Mouse (Mus musculus) neural tube, embryonic 12.5 days (tissue): Measurements from ENCODE around the gene Scel. TPM values are rescaled to one million over a fixed set of nuclear protein-coding genes. Genes with fewer than 3 reads are reported as not detected.

Experiments
- ATAC-seq: fragments of 200-750 bp; cut with Nextera tagmentation; 2 replicates; pipeline ENCODE4 v1.8.0; 2017; ENCODE audit warnings: low read depth, mild to moderate bottlenecking, moderate TSS enrichment, moderate library complexity; ENCODE audit not compliant: low FRiP score
- H3K27ac ChIP-seq: fragments of 300-500 bp; sonication (generic); 2 replicates; pipeline ENCODE4 v1.5.1; 2016
- H3K27me3 ChIP-seq: fragments of 300-500 bp; sonication (generic); replicated peaks from 2 replicates; pipeline ENCODE4 v1.6.1; 2016; ENCODE audit warnings: mild to moderate bottlenecking
- H3K36me3 ChIP-seq: fragments of 300-500 bp; sonication (generic); 2 replicates; pipeline ENCODE4 v1.6.1; 2016; ENCODE audit warnings: mild to moderate bottlenecking
- H3K4me1 ChIP-seq: fragments of 300-500 bp; sonication (generic); 2 replicates; pipeline ENCODE4 v1.6.1; 2016
- H3K4me2 ChIP-seq: fragments of 300-500 bp; sonication (generic); replicated peaks from 2 replicates; pipeline ENCODE4 v1.6.1; 2016; ENCODE audit warnings: mild to moderate bottlenecking
- H3K4me3 ChIP-seq: fragments of 300-500 bp; sonication (generic); 2 replicates; pipeline ENCODE4 v1.5.1; 2016
- H3K9ac ChIP-seq: fragments of 300-500 bp; sonication (generic); 2 replicates; pipeline ENCODE4 v1.6.1; 2016; ENCODE audit warnings: mild to moderate bottlenecking
- H3K9me3 ChIP-seq: fragments of 300-500 bp; sonication (generic); 2 replicates; pipeline ENCODE4 v1.6.1; 2016; ENCODE audit warnings: mild to moderate bottlenecking
- WGBS: fragments of 180-500 bp; shearing (Covaris S2); methylation state at CpG from one replicate; pipeline ENCODE4 v1.1.7; 2016; 5-methylcytosine and 5-hydroxymethylcytosine counted together
- polyA plus RNA-seq: library from polyadenylated mRNA; unstranded; fragments of >200 nt; fragmentation: Nextera tagmentation; extraction: Ambion mirVana; gene quantifications from 2 replicates; pipeline ENCODE4 v1.2.1, GENCODE M21; 2016

Scel gene
- polyA plus RNA-seq, 1 experiment from 2014 or later, result 0.15 TPM

DNA sequence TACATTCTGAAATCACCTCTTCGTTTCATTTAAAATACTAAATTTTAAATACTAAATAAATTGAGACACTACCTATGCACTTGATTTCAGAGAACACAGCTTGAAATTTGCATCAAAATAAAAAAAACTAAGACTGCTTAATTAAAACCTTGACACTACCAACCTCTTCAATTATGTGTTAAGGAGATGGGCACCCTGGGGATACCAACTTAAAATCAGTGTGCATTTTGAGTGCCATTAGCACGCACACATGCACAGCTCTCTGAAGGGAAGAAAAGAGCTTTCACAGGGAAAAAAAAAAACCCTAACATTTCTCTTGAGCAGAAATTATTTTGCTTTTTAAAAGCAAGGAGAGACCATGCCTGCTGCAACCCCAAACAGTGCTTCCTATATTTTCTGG is 134.8 kb downstream of the Scel start:
- H3K36me3 ChIP-seq, result no peaks in the 10 kb centered on the region
- ATAC-seq, result no peak
- no peak overlapping the region for H3K9ac ChIP-seq
- no peaks in the 10 kb centered on the region for H3K27me3 ChIP-seq
- H3K4me2 ChIP-seq, result no peak overlapping the region
- H3K4me3 ChIP-seq, result no peak overlapping the region
- WGBS, result 47% methylated on average over 2 of the region's 2 CpGs
- H3K9me3 ChIP-seq, result no peaks in the 10 kb centered on the region
- no peak overlapping the region for H3K27ac ChIP-seq
- H3K4me1 ChIP-seq, result peaks cover 19% of the 10 kb centered on the region

DNA sequence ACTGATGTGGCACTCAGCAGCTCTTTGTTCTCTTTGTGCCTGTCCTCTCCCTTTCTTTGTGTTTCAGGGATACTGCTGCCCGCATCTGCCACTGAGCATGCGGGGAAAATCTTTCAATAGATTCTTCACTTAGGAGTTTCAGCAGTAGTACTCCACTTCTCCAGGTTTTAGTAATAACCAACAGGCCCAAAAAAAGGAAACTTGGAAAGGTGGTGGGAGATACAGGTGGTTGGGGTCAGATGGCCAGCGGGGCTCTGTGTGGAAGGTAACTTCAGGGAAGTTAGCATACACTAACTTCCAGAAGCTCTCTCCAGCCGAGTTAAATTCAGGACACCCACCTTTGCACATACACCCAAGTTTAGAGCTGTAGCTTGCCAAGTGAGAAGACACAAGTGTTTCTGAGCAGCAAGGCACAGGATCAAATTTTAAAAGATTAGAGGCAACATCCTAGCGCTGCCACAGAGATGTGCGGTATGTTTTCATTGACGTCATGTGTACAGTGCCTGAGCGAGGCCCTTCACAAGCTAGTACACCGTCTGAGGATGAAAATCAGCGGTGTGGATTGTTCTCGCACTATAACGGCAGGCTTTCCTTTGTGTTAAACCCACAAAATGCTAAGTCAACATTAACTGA is 135.6 kb downstream of the Scel start:
- no peaks in the 10 kb centered on the region for H3K36me3 ChIP-seq
- no peaks in the 10 kb centered on the region for H3K9me3 ChIP-seq
- H3K4me1 ChIP-seq, result peaks cover 19% of the 10 kb centered on the region
- H3K27me3 ChIP-seq, result no peaks in the 10 kb centered on the region
- no peak overlapping the region for H3K27ac ChIP-seq
- no peak for ATAC-seq
- H3K4me2 ChIP-seq, result peak overlapping the region; percentile 32; the same call in 1 of the 2 replicates
- no peak overlapping the region for H3K9ac ChIP-seq
- WGBS, result 38% methylated on average over 12 of the region's 12 CpGs
- no peak overlapping the region for H3K4me3 ChIP-seq

DNA sequence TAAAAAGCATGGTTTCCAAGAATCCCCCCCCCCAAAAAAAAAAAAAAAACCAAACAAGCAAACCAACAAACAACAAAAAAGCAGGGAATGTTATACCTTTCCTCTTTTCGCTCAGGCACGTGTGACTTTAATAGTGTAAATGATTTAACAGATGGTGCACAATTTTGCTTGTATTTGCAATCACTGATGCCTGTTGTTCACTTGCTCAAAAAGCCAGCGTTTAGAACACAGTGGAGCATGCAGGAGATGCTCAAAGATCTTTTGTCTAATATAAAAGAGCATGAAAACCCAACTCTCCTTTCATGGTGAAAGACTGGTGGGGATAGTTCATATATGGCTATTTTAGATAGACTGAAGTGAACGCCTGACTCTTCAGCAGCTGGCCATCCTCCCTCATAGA is 136.2 kb downstream of the Scel start:
- no peak for ATAC-seq
- no peak overlapping the region; the same call in 1 of the 2 replicates for H3K27ac ChIP-seq
- WGBS, result 34% methylated on average over 4 of the region's 4 CpGs
- peaks cover 22% of the 10 kb centered on the region for H3K4me1 ChIP-seq
- no peaks in the 10 kb centered on the region for H3K27me3 ChIP-seq
- H3K36me3 ChIP-seq, result no peaks in the 10 kb centered on the region
- H3K9ac ChIP-seq, result no peak overlapping the region
- H3K4me3 ChIP-seq, result no peak overlapping the region
- H3K9me3 ChIP-seq, result no peaks in the 10 kb centered on the region
- peak overlapping the region; percentile 61 for H3K4me2 ChIP-seq

DNA sequence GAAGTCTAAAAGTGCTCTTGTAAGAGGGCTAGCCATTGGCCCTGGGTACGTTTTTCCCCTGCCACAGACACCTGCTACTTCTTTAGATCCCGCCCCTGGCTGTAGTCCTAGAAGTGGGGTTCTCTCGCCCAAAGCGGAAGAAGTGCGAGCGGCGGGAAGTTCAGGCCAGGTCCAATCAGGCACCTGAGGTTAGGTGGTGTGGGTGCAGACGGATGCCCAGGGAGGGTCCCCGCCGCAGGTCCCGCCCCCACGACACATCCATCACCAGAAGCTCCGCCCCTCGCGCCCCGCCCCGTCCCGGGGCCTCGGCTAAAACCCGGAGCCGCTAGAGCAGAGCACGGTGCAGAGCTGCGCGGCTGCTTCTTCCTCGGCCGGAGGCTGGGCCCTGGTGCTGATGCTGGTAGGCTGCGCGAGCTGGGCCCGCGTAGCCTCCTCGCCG is 136.8 kb downstream of the Scel start, which contains the start of gene Slain1:
Slain1 (plus strand) TSS at position 333 of the 439 bp plus-strand sequence.
- Histone ChIP-seq H3K9me3 (no peaks in the 10 kb centered on the region), H3K9ac (peak within 1 kb of the TSS; percentile 97), H3K27me3 (no peaks in the 10 kb centered on the region), H3K27ac (peak within 1 kb of the TSS; percentile 97), H3K4me2 (peak within 1 kb of the TSS; percentile 61), H3K4me1 (peaks cover 22% of the 10 kb centered on the region), H3K36me3 (no peaks in the 10 kb centered on the region), H3K4me3 (peak within 1 kb of the TSS; percentile 98)
- ATAC-seq, result peak; percentile 97
- under 1% methylated on average over 32 of the region's 32 CpGs for WGBS

DNA sequence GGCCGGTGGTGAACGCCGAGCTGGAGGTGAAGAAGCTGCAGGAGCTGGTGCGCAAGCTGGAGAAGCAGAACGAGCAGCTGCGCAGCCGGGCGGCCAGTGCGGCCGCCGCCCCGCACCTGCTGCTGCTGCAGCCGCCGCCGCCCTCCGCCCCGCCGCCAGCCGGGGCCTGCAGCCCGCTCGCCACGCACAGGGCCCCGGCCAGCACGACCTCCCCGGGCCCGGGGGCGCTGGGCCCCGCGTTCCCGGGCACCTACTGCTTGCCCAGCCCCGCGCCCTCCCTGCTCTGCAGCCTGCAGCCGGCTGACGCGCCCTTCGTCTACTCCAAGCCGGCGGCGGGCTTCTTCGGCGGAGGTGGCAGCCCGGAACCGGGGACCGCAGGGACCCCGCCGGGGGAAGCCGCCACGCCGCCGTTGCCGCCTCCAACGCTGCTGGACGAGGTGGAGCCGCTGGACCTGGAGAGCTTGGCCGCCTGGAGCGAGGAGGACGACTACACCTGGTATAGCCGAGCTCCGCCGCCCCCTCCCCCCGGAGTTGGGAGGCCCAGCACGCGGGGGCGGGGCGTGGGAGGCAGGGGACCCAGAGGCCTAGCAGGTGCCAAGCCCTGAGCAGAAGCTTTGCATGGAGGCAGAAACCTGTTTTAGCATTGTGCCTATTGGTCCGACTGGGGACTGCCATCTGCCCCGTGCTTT is 137.4 kb downstream of the Scel start:
- Histone ChIP-seq H3K27ac (peak overlapping the region; percentile 97), H3K4me2 (peak overlapping the region; percentile 61), H3K27me3 (no peaks in the 10 kb centered on the region), H3K36me3 (no peaks in the 10 kb centered on the region), H3K4me1 (peaks cover 22% of the 10 kb centered on the region), H3K9me3 (no peaks in the 10 kb centered on the region), H3K4me3 (peak overlapping the region; percentile 98), H3K9ac (peak overlapping the region; percentile 97)
- under 1% methylated on average over 64 of the region's 67 CpGs for WGBS
- ATAC-seq, result peak; percentile 79

DNA sequence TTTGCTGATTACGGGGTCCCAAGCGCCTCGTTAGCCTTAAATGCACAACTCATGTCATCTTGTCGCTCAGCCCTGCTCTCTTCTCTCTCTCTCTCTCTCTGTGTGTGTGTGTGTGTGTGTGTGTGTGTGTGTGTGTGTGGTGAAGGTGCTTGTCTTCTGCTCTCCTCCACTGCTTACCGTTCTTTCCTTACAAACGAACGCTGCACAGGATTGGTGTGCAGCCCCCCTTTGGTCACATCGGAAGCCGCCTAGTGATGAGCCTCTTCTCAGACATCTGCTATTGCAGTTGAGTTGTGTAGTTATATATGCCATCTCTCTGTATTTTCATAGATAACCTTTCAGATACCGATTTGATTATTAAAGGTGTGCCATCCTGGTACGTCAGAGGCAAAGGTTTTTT is 138.0 kb downstream of the Scel start:
- Histone ChIP-seq H3K4me1 (peaks cover 22% of the 10 kb centered on the region), H3K4me3 (peak overlapping the region; percentile 98), H3K27me3 (no peaks in the 10 kb centered on the region), H3K27ac (peak overlapping the region; percentile 97; the same call in 1 of the 2 replicates), H3K9me3 (no peaks in the 10 kb centered on the region), H3K4me2 (peak overlapping the region; percentile 61), H3K36me3 (no peaks in the 10 kb centered on the region), H3K9ac (peak overlapping the region; percentile 97)
- 3% methylated on average over 11 of the region's 11 CpGs for WGBS
- ATAC-seq, result no peak; the same call in 1 of the 2 replicates

DNA sequence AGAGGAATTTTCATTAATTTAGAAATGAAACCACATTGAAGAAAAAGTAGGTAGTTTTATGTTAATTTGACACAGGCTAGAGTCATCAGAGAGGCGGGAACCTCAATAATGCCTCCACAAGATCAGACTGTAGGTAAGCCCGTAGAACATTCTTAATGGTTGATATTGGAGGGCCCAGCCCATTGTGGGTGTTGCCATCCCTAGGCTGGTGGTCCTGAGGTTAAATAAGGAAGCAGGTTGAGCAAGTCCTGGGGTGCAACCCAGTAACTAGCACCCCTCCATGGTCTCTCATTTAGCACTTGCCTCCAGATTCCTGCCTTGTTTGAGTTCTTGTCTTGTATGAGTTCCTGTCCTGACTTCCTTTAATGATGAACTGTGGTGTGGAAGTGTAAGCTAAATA is 138.4 kb downstream of the Scel start:
- H3K36me3 ChIP-seq, result no peaks in the 10 kb centered on the region
- no peak for ATAC-seq
- no peak overlapping the region for H3K27ac ChIP-seq
- no peaks in the 10 kb centered on the region for H3K27me3 ChIP-seq
- 34% methylated on average over 2 of the region's 2 CpGs for WGBS
- peak overlapping the region; percentile 97; the same call in 1 of the 2 replicates for H3K9ac ChIP-seq
- H3K9me3 ChIP-seq, result no peaks in the 10 kb centered on the region
- H3K4me3 ChIP-seq, result peak overlapping the region; percentile 98
- peaks cover 22% of the 10 kb centered on the region for H3K4me1 ChIP-seq
- H3K4me2 ChIP-seq, result peak overlapping the region; percentile 61

DNA sequence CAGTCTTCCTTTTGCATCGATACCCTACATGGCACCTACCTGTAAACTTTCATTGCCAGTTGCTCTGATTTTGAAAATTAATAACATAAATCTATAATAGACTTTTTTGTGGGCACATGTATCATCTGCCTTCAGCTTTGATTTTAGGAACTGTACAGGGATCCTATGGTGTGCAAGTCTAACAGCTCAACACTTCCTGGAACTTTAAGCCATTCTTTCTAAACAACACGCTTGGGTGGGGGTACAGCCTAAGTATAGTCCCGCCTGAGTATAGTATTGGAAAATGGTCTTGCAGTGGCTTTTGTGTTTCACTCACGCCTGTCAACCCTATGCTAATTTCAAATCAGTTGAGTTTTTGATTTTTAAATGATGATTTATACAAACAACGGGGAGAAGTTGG is 139.4 kb downstream of the Scel start:
- H3K27me3 ChIP-seq, result no peaks in the 10 kb centered on the region
- H3K36me3 ChIP-seq, result no peaks in the 10 kb centered on the region
- H3K9me3 ChIP-seq, result no peaks in the 10 kb centered on the region
- 91% methylated on average over 5 of the region's 5 CpGs for WGBS
- no peak overlapping the region for H3K4me3 ChIP-seq
- H3K27ac ChIP-seq, result no peak overlapping the region
- ATAC-seq, result no peak
- H3K4me1 ChIP-seq, result peaks cover 22% of the 10 kb centered on the region
- H3K4me2 ChIP-seq, result peak overlapping the region; percentile 61
- H3K9ac ChIP-seq, result no peak overlapping the region

DNA sequence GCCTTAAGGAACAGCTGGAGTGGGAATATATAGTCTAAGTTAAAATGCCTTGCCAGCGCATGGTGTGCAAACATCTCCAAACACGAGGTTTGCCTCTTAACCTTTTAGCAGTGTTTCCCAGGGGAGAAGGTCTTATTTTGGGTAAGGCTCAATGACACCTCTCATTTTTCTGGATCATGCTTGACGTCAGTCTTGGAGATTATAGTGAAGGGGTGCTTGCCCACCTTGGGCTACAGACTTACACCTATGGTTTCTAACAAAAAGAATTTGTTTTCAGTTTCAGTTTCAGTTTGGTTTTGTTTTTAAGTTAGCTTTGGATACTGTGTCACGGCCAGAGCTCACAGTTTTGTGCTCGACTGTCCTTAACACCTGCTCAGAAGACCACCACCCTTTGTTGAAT is 140.7 kb downstream of the Scel start:
- H3K9me3 ChIP-seq, result no peaks in the 10 kb centered on the region
- no peaks in the 10 kb centered on the region for H3K27me3 ChIP-seq
- ATAC-seq, result no peak
- no peak overlapping the region for H3K4me2 ChIP-seq
- no peak overlapping the region for H3K27ac ChIP-seq
- peaks cover 10% of the 10 kb centered on the region for H3K36me3 ChIP-seq
- peaks cover 22% of the 10 kb centered on the region for H3K4me1 ChIP-seq
- H3K9ac ChIP-seq, result no peak overlapping the region
- WGBS, result 68% methylated on average over 5 of the region's 5 CpGs
- H3K4me3 ChIP-seq, result no peak overlapping the region

DNA sequence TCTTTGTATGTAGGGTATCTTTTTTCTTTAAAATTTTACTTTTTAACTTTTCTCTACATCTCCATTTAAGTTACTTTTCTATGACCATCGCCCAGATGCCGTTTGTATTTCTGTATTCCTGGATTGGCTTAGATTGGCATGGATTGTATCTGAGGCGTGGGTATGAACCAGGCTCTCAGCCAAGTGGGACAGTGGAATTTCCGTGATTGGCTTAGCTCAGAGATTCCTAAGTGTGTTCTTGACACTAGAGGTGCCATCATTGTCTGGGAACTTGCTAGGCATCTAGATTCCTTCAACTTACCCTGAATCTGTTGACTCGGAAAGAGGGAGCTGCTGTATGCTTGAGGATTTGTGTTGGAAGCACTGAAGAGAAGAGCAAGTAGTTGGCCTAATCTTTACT is 142.3 kb downstream of the Scel start:
- H3K9ac ChIP-seq, result no peak overlapping the region
- WGBS, result 81% methylated on average over 5 of the region's 5 CpGs
- no peak overlapping the region for H3K4me2 ChIP-seq
- H3K9me3 ChIP-seq, result no peaks in the 10 kb centered on the region
- no peaks in the 10 kb centered on the region for H3K27me3 ChIP-seq
- H3K36me3 ChIP-seq, result peaks cover 10% of the 10 kb centered on the region
- no peak overlapping the region for H3K27ac ChIP-seq
- no peak overlapping the region for H3K4me3 ChIP-seq
- no peak for ATAC-seq
- H3K4me1 ChIP-seq, result peaks cover 17% of the 10 kb centered on the region

DNA sequence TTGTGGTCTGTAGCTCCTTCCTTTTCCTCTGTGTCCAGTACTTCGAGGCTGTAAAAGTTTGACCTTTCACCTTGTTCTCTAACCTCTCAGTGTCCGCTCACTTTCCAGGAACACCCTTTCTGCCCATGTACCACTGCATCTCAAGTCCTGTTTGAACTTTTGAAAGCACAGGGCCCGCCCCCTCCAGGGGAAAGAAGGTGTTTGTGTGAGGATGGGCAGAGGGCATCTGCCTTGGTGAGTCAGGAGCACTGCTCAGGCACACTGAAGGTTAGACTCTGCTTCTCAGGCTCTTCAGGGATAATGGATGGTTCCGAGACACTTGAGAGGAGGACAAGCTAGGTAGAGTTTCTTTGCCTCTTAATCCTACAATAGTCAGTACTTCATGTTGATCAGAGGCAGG is 144.7 kb downstream of the Scel start:
- 86% methylated on average over 4 of the region's 4 CpGs for WGBS
- no peaks in the 10 kb centered on the region for H3K9me3 ChIP-seq
- no peak overlapping the region for H3K9ac ChIP-seq
- H3K36me3 ChIP-seq, result peaks cover 10% of the 10 kb centered on the region
- ATAC-seq, result no peak
- H3K4me2 ChIP-seq, result no peak overlapping the region
- no peak overlapping the region for H3K27ac ChIP-seq
- no peak overlapping the region for H3K4me3 ChIP-seq
- H3K27me3 ChIP-seq, result no peaks in the 10 kb centered on the region
- H3K4me1 ChIP-seq, result 0 out of 2 replicates have a peak, but pooled peaks cover 3% of the 10 kb centered on the region
